Mouse (Mus musculus): ENCODE measurements around the gene Hrc. TPM values are rescaled to one million over a fixed set of nuclear protein-coding genes. Genes with fewer than 3 reads are reported as not detected.

Hrc gene
- not detected in 2 replicates for total RNA-seq (2017)

DNA sequence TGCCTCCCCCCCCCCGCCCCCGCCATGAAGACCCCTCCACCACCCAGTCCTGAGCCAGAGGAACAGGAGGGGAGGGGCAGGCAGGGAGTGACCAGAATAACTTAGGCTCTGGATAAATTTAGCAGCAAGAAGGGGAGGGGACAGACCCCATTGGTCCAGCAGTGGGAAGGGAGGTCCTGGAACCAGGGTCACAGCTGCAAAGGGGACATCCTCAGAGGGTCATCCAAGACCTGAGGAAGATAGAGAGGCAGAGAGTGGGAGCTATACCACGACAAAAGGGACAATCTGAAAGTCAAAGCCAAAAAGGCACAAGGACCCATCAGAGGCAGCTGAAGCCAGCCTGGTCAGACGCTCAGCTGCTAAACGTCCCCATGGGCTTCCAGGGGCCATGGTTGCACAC is at the start of gene Hrc:
Hrc (plus strand) TSS at position 235 of the 400 bp plus-strand sequence.
- no peak for ATAC-seq (ENCODE audit: extremely low read depth, insufficient number of reproducible peaks, low FRiP score, poor library complexity, severe bottlenecking)

GRCm38 (mm10) chr7:45286486-45286885 is 48.6 kb upstream of the Hrc start:
- ATAC-seq (ENCODE audit: extremely low read depth, insufficient number of reproducible peaks, low FRiP score, poor library complexity, severe bottlenecking) = no peak

GRCm38 (mm10) chr7:45296626-45297025 is 38.5 kb upstream of the Hrc start:
- ATAC-seq (ENCODE audit: extremely low read depth, insufficient number of reproducible peaks, low FRiP score, poor library complexity, severe bottlenecking) = no peak

GRCm38 (mm10) chr7:45297563-45297962 is 37.5 kb upstream of the Hrc start:
- ATAC-seq (ENCODE audit: extremely low read depth, insufficient number of reproducible peaks, low FRiP score, poor library complexity, severe bottlenecking) = no peak

DNA sequence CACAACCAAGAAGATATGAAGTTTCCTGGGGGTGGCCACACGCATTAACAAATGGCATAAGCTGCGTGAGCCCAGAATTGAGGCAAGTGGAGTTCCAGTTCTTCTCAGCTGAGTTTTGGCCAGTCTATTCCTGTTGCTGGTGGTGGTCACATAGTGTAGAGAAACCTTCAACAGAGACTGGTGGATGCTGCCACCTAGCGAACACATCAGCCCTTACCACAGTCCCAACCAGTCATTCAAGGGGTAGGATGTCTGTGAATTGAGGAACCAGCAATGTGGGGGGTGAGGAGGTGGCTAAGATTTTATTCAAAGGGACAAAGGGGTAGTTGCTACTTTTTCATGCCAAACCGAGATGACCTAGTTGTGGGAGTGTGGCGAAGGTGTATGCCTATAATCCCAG is 35.3 kb upstream of the Hrc start:
- ATAC-seq (ENCODE audit: extremely low read depth, insufficient number of reproducible peaks, low FRiP score, poor library complexity, severe bottlenecking) = peak; percentile 90

DNA sequence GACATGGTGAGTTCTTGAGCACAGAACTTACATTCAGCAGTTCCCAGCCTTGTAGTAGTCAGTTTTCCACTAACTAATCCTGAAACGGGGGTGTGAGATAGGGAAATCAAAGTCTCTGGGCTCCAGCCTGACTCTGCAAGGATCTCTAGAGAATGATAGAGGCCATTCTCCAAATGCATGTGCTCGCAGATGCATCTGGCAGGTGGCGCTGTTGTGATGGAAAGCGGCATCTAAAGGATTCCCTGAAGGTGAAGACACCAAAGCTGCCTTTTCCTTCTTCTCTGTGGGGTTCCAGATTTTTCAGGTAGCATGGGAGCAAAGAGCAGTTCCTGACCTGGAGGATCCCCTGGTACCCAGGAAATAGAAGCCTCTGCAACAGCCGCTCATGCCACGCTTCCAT is 34.8 kb upstream of the Hrc start:
- ATAC-seq (ENCODE audit: extremely low read depth, insufficient number of reproducible peaks, low FRiP score, poor library complexity, severe bottlenecking) = no peak

DNA sequence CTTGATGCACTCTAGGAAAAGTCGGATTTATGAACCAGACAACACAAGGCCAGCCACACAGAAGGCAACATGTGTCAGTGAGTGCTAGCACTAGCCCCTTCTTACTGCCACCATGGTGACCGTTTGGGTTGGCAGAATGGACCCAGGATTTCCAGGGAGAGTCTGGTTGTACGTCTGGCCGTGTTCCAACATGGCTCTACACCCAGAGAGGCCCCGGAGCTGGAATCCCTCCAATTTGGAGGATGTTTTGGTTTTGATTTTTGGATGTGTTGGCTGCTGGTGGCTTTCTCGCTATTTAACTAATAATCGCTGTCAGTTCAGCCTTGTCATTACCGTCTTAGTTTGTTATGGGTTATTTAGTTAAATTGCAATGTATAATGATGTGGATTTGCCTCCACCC is 32.5 kb upstream of the Hrc start:
- ATAC-seq (ENCODE audit: extremely low read depth, insufficient number of reproducible peaks, low FRiP score, poor library complexity, severe bottlenecking) = no peak

- ATAC-seq (ENCODE audit: extremely low read depth, insufficient number of reproducible peaks, low FRiP score, poor library complexity, severe bottlenecking) = no peak
Measured at GRCm38 (mm10) chr7:45304869-45305268, 30.2 kb upstream of the Hrc start.

DNA sequence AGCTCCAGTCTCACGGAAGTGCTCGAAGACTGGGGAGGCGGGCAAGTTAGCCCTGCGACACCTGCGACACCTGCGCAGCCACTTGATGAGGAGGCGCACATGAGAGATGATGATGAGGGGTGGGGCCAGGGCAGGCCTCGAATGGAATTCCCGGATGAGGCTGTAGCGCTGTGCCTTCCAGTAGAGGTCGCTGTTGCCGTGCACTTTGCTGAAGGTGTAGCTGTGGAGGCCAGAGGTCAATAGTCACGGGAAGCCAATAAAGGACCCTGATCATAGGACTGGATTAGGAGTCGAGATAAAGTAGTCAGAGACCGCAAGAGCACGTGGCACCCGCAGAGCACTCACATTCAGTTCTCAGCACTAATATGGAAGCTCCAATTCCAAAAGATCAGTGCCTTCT is 29.8 kb upstream of the Hrc start:
- peak; percentile 24; the same call in 1 of the 2 replicates for ATAC-seq (ENCODE audit: extremely low read depth, insufficient number of reproducible peaks, low FRiP score, poor library complexity, severe bottlenecking)

DNA sequence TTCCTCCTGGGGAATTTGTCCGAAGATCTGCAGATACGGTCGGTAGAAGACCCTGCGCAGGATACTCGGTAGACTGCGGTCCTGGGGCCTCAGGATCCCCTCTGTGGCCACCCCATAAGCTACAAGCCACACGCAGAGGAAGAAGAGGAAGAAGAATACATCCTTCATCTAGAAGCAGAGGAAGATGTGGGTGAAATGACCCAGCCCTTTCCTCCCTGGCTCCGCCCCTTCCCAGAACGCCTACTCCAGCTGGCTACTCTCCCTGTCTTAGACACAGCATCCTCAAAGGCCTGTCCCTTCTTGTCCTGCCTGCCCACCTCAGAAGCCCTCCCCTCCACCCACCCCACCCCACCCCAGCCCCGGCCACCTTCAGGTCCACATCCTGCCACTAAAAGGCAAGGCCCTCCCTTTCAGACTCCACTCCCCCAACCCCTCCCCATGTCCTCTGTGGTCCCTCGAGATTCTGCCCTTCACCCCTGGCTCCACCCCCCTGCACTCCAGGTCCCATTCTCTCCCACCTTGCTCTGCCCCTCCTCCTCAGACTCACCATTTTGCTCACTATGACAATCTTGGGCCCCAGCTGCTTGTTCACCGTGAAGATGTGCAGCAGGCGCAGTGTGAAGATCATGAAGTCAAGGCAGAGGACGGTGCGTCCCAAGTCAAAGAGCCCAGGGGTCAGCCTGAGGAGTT is 26.4 kb upstream of the Hrc start:
- ATAC-seq (ENCODE audit: extremely low read depth, insufficient number of reproducible peaks, low FRiP score, poor library complexity, severe bottlenecking) = no peak

DNA sequence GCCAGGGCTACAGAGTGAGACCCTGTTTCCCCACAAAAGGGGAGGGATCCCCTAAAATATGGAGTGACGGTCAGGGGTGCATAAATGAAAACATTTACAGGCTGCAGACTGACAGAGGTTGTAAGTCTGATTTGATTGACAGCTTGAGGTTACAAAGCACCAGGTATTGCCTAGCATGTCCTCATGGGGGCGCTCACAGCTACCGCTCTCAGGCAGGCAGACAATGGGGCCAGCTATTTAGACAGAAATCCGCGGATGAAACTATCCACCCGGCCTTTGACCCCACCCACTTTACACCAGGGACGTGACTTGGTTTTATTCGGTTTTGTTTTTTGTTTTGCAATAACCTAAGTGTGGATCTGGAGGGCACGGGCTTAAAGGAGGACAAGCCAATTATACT is 25.6 kb upstream of the Hrc start:
- peak; percentile 36; the same call in 1 of the 2 replicates for ATAC-seq (ENCODE audit: extremely low read depth, insufficient number of reproducible peaks, low FRiP score, poor library complexity, severe bottlenecking)

DNA sequence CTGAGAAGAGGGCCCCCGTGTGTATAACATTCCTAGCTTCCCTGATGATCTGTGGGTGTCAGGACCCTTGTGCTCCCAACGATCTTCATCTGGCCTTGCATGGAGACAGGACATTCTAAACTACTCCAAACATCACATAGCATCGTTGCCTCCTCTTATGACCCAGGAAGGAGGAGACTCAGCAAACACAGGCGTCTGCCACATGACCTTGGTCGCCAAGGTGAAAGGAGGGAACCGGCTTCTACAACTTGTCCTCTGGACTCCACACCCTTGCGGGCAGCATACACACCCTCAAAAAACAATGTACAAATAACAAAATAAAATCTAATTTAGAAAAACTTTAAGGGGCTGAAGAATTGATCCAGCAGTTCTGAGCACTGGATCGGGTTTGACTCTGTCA is 23.1 kb upstream of the Hrc start:
- ATAC-seq (ENCODE audit: extremely low read depth, insufficient number of reproducible peaks, low FRiP score, poor library complexity, severe bottlenecking) = no peak

- no peak for ATAC-seq (ENCODE audit: extremely low read depth, insufficient number of reproducible peaks, low FRiP score, poor library complexity, severe bottlenecking)
Measured at GRCm38 (mm10) chr7:45312686-45313453, 22.2 kb upstream of the Hrc start.

- no peak for ATAC-seq (ENCODE audit: extremely low read depth, insufficient number of reproducible peaks, low FRiP score, poor library complexity, severe bottlenecking)
Measured at GRCm38 (mm10) chr7:45313495-45313894, 21.6 kb upstream of the Hrc start.

GRCm38 (mm10) chr7:45315182-45315701 is 19.8 kb upstream of the Hrc start:
- no peak for ATAC-seq (ENCODE audit: extremely low read depth, insufficient number of reproducible peaks, low FRiP score, poor library complexity, severe bottlenecking)

DNA sequence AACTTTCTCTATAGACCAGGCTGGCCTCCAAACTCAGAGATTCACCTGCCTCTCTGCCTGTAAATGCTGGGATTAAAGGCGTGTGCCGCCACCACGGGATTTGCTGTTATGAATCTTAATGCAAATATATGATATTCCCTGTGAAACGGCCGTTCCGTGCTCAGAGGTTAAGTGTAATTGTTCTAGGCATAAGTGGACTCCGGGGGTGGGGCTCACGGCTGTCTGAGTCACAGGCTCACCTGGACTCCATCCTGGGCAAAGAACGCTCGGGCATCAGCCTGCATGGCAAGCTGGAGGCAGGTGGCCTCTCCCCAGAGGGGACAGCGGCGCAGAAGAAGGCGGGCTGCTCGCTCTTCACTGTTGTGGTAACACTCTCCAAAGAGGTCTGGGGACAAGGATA is 18.6 kb upstream of the Hrc start:
- ATAC-seq (ENCODE audit: extremely low read depth, insufficient number of reproducible peaks, low FRiP score, poor library complexity, severe bottlenecking) = no peak

- no peak for ATAC-seq (ENCODE audit: extremely low read depth, insufficient number of reproducible peaks, low FRiP score, poor library complexity, severe bottlenecking)
Measured at GRCm38 (mm10) chr7:45322245-45322644, 12.8 kb upstream of the Hrc start.

DNA sequence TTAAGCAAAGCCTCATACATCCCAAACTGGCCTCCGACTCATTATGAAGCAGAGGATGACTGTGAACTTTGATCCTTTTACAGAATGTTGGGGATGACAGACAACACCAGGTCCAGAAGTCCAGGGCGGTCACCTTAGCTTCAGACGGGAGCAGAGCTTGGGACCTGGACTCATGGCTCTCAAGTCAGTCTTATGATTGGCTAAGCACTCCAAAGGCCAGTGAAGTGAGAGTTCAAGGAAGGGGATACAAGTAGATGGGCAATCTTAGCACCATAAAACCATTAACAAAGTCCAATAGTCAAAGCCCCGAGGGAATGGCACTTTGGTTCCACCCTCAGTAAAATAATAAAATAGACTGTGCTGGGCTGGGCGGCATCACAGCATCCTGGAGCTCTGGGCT is 12.0 kb upstream of the Hrc start:
- ATAC-seq (ENCODE audit: extremely low read depth, insufficient number of reproducible peaks, low FRiP score, poor library complexity, severe bottlenecking) = no peak

DNA sequence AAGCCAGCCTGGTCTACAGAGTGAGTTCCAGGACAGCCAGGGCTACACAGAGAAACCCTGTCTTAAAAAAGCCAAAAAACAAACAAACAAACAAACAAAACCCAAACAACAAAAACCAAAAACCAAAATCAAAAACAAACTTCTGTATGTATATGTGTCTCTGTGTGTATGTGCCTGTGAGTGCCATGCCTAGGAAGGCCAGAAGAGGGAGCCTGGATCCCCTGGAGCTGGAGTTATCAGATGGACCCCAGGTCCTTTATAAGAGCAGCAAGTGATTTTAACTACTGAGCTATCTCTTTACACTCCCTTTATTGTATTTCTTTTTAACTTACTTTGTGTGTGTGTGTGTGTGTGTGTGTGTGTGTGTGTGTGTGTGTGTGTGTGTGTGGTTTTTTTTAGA is 9.3 kb upstream of the Hrc start:
- ATAC-seq (ENCODE audit: extremely low read depth, insufficient number of reproducible peaks, low FRiP score, poor library complexity, severe bottlenecking) = no peak

- no peak for ATAC-seq (ENCODE audit: extremely low read depth, insufficient number of reproducible peaks, low FRiP score, poor library complexity, severe bottlenecking)
Measured at GRCm38 (mm10) chr7:45328841-45329475, 6.1 kb upstream of the Hrc start.
